Mouse (Mus musculus) brain, embryonic 14.5 days (tissue): ENCODE measurements around the gene Pde4d.

Experiments
- CTCF ChIP-seq: fragments of 200-500 bp; IDR thresholded peaks from 2 replicates; pipeline ENCODE4 v1.5.1; 2012; ENCODE audit warnings: inconsistent platforms, mild to moderate bottlenecking, moderate library complexity, borderline replicate concordance; ENCODE audit not compliant: insufficient read depth, insufficient read length; ENCODE audit errors: extremely low read depth
- POLR2A ChIP-seq: fragments of 200-500 bp; IDR thresholded peaks from 2 replicates; pipeline ENCODE4 v1.6.1; 2012; ENCODE audit warnings: mild to moderate bottlenecking, inconsistent platforms, borderline replicate concordance; ENCODE audit not compliant: poor library complexity, insufficient read depth, insufficient read length, severe bottlenecking; ENCODE audit errors: extremely low read depth

- TF ChIP-seq POLR2A (no peak), CTCF (no peak)
Observed at GRCm38 (mm10) chr13:108623929-108624328, 174.2 kb downstream of the Pde4d start.
